Mouse (Mus musculus) C3H10T1/2 (cell line): Measurements from ENCODE around the gene Cd63. TPM values are rescaled to one million over a fixed set of nuclear protein-coding genes. Genes with fewer than 3 reads are reported as not detected.

Experiments
- polyA plus RNA-seq, 2 experiments: library from polyadenylated mRNA; unstranded; fragments of >200 nt; fragmentation: generic; extraction: Trizol; gene quantifications; one replicate each; pipeline ENCODE4 v1.2.1; 2012; ENCODE audit warnings: missing spikeins in 2 of 2

Gene Cd63
- 1,000 to 10,000 TPM; 1,350 to 2,032 TPM for polyA plus RNA-seq

DNA sequence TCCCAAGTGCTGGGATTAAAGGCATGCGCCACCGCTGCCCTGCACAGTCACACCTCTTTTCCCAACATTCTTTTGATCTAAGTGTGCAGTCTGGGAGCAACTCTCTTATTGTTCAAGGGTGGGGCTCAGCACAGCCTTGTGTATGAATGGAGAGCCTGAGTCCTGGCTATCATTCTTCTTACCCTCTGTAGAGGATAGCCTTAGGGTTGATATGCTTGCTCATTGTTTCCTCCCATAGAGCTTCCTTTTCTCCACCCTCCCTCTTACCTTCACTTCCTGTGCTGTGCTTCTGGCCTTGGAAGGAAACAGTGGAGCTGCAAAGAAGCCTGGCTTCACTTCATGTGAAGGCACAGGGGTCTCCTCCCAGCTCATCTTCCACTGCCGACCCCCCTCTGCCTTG is at the start of gene Cd63:
Cd63 (plus strand) TSS at position 292 of the 400 bp plus-strand sequence.

DNA sequence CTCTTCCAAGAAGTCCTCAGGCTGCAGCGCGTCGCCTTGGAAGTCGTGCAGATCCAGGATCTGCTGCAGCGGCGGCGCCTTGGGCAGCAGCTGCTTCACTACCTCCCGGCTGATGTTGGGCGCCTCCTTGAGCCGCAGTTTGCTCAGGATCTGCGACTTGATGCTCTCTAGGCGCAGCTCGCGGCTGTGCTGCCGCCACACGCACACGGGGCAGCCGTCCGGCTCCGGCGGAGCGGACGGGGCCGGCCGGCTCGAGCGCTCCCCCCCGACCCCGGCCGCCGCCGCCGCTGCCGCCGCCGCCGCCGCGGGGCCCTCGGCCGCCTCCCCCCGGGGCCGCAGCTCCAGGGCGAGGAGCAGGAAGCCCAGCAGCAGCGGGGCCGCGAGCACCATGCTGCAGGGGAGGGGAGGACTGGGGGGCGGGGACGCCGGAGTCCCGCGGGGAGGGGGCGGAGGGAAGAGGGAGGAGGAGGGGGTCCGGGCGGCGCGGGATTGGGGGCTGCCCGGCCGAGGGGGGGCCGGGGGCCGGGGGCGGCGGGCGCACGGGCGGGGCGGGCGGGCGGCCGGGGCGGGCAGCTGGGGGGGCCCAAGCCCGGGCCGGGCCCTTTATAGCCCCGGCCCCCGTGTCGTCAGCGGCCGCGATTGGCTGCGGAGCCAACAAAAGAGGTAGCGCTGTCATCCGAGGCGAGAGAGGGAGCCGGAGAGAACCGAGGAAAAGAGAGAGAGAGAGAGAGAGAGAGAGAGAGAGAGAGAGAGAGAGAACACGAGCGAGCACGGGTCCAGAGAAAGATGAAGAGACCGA is 9.3 kb upstream of the Cd63 start, which contains the start of gene Gdf11:
Gdf11 (minus strand) TSS at position 423 of the 799 bp plus-strand sequence.

DNA sequence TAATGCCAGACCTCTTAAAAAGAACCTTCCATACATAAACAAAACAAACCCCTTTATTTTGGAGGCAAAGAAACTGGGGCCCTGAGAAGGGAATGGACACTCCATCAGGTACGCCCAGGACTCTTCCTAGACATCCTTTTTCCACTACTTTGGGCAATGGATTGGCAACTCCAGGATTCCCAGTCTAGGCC is 21.9 kb downstream of the Cd63 start, which contains the start of gene Rdh5:
Rdh5 (minus strand) TSS at position 67 of the 191 bp plus-strand sequence.

DNA sequence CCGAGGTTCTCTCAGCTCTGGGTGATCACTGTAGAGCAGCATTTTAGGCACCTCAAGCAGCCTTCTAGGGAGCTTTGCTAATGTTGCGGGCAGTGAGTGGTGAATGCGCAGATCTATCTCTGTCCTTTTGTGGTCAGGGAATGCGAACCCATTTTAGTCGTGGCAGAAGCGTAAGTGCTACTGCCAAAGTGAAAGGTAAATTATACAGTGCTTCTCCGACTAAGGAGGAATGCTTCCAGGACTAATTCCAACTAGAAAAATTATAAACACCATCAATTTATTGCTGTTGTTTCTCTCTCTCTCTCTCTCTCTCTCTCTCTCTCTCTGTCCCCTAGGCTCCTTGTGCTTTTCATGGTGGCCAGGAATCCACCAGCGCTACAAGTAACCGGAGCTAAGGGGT is 23.1 kb downstream of the Cd63 start, which contains the start of gene Bloc1s1:
Bloc1s1 (minus strand) TSS at position 101 of the 400 bp plus-strand sequence.

DNA sequence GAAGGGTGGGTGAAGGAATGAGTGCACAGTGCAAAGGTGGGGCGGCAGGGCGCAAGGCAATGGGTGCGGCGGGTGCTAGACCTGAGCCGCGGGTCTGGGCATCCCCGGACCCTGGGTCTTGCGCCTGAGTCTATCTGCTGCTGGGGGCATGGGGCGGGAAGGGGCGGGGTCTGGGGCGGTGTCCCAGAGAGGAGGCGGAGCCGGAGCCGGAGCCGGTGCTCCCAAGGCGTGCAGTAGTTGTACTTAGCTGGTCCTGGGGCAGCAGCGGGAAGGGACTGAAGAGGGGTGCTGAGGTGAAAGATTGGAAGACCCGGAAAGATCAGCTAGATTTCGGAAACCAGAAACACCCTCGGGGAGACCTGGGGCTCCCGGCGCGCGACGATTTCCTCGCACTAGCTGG is 32.8 kb downstream of the Cd63 start, which contains the start of gene Itga7:
Itga7 (plus strand) TSS at position 245 of the 400 bp plus-strand sequence.

DNA sequence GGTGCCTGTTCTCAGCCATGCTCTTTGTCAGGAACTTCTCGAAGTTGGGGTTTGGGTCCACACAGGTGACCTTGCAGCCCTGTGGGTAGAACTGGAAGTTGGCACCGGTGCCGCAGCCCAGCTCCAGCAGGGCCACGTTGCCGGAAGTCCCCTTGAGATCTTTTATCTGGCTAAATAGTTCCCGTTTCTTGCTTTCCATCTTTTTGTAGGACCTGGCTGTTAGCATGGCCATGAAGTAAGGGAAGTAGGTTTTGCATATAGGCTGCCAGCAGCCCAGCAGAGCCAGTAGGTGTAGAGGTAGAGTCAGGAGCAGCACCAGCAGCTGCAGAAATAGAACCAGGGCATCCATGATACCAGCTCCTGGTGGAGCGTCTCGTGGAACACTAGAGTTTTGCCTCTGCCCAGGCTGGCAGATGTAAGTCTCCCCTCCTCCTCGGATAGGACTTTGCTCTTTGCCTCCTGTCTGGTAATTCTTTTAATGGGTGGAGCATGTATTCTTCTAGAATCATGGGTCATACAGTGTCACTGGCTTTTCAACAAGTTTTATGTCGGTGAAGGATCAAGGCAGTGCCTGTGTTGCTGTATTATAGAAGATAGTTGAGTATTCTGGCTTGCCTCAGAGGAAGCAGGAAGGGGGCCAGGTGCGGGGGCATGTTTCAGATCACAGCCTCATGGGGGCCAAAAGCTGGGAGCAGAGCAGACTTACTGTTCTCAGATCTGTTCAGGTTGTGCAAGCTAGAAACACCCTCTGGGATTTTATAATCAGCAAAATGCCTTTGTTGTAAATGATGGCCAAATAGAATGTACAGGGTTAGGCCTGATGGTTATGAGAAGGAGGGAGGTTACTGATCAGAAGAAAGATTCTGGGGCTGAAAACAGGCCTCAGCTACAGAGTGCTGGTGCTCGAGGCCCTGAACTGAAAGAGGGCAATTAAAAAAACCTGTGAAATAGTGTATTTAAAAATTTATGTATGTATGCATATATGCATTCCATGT is 60.1 kb downstream of the Cd63 start, which contains the start of gene Mettl7b:
Mettl7b (minus strand) TSS at position 399 of the 995 bp plus-strand sequence.

Other genes with a start within 250 kb of the Cd63 start
- gene Suox, start 226.9 kb upstream of the Cd63 start, polyA plus RNA-seq: 10 to 100 TPM in 1 of 2 experiments, 1 to 10 TPM in 1; 6.0 to 11.3 TPM
- gene Rab5b, start 204.7 kb upstream of the Cd63 start, polyA plus RNA-seq: 10 to 100 TPM; 12.3 to 76.2 TPM
- gene Pmel, start 196.8 kb upstream of the Cd63 start, polyA plus RNA-seq: under 1 TPM; 0.05 to 0.66 TPM
- gene Cdk2, start 196.0 kb upstream of the Cd63 start, polyA plus RNA-seq: 10 to 100 TPM in 1 of 2 experiments, 1 to 10 TPM in 1; 6.3 to 18.0 TPM
- 1 to 10 TPM in 1 of 2 experiments, under 1 TPM in 1; 0.73 to 8.6 TPM for gene Dgka, start 156.1 kb upstream of the Cd63 start, polyA plus RNA-seq
- gene Pym1, start 153.1 kb upstream of the Cd63 start, polyA plus RNA-seq: 10 to 100 TPM; 34.2 to 39.0 TPM
- gene Mmp19, start 110.1 kb upstream of the Cd63 start, polyA plus RNA-seq: 10 to 100 TPM in 1 of 2 experiments, under 1 TPM in 1; 0.77 to 12.4 TPM
- gene Dnajc14, start 96.9 kb upstream of the Cd63 start, polyA plus RNA-seq: 10 to 100 TPM; 10.1 to 48.8 TPM
- 10 to 100 TPM; 14.8 to 25.5 TPM for gene Tmem198b, start 96.6 kb upstream of the Cd63 start, polyA plus RNA-seq
- 10 to 100 TPM in 1 of 2 experiments, 1 to 10 TPM in 1; 4.9 to 44.4 TPM for gene Sarnp, start 83.7 kb upstream of the Cd63 start, polyA plus RNA-seq
- gene Ormdl2, start 79.3 kb upstream of the Cd63 start, polyA plus RNA-seq: 10 to 100 TPM; 27.5 to 30.0 TPM
- gene Gdf11, start 9.3 kb upstream of the Cd63 start, polyA plus RNA-seq: 10 to 100 TPM in 1 of 2 experiments, 1 to 10 TPM in 1; 4.7 to 18.4 TPM
- gene Rdh5, start 21.9 kb downstream of the Cd63 start, polyA plus RNA-seq: 10 to 100 TPM in 1 of 2 experiments, 1 to 10 TPM in 1; 6.5 to 25.9 TPM
- gene Bloc1s1, start 23.0 kb downstream of the Cd63 start, polyA plus RNA-seq: 100 to 1,000 TPM; 303 to 605 TPM
- 1 to 10 TPM; 1.4 to 1.7 TPM for gene Itga7, start 32.8 kb downstream of the Cd63 start, polyA plus RNA-seq
- under 1 TPM in 1 of 2 experiments, not detected in 1; 0.59 TPM for gene Mettl7b, start 60.0 kb downstream of the Cd63 start, polyA plus RNA-seq
- not detected for gene Olfr9, start 88.4 kb downstream of the Cd63 start, polyA plus RNA-seq
- gene Olfr763, start 109.8 kb downstream of the Cd63 start, polyA plus RNA-seq: not detected
- gene Olfr764-ps1, start 138.9 kb downstream of the Cd63 start, polyA plus RNA-seq: not detected
- not detected for gene Olfr765, start 149.0 kb downstream of the Cd63 start, polyA plus RNA-seq
- gene Olfr766-ps1, start 168.0 kb downstream of the Cd63 start, polyA plus RNA-seq: not detected
- not detected for gene Olfr767, start 181.9 kb downstream of the Cd63 start, polyA plus RNA-seq
- not detected for gene Olfr768, start 198.4 kb downstream of the Cd63 start, polyA plus RNA-seq
- gene Olfr769, start 216.9 kb downstream of the Cd63 start, polyA plus RNA-seq: not detected
- gene Olfr770, start 238.0 kb downstream of the Cd63 start, polyA plus RNA-seq: not detected